Mouse (Mus musculus): ENCODE results near the gene Mrps30.
"Not testable (repeated sequence)": the region's sequence is repeated elsewhere in the genome, so short reads cannot be mapped to it uniquely, and the experiment has no call there.

The Mrps30 gene

GRCm38 (mm10) chr13:118386511-118387447 lies at the start of gene Mrps30, which contains the start of gene B430218F22Rik:
Mrps30 (minus strand) TSS chr13:118387252.
B430218F22Rik (plus strand) TSS chr13:118386630.
- peak; percentile 86 for DNase-seq (ENCODE audit: low spot score)

- DNase-seq (ENCODE audit: low spot score) = no peak
Measured at GRCm38 (mm10) chr13:118420847-118421246, 33.8 kb upstream of the Mrps30 start.

GRCm38 (mm10) chr13:118420408-118420807 lies 33.4 kb upstream of the Mrps30 start:
- DNase-seq (ENCODE audit: low spot score) = no peak

GRCm38 (mm10) chr13:118418163-118418562 lies 31.1 kb upstream of the Mrps30 start:
- DNase-seq (ENCODE audit: low spot score) = no peak

GRCm38 (mm10) chr13:118411297-118411992 lies 24.4 kb upstream of the Mrps30 start:
- no peak for DNase-seq (ENCODE audit: low spot score)

- DNase-seq (ENCODE audit: low spot score) = no peak
Measured at GRCm38 (mm10) chr13:118403544-118403943, 16.5 kb upstream of the Mrps30 start.

- DNase-seq (ENCODE audit: low spot score) = no peak
Measured at GRCm38 (mm10) chr13:118400340-118400739, 13.3 kb upstream of the Mrps30 start.

- no peak for DNase-seq (ENCODE audit: low spot score)
Measured at GRCm38 (mm10) chr13:118395803-118396202, 8.8 kb upstream of the Mrps30 start.

GRCm38 (mm10) chr13:118387448-118387801 lies 373 bp upstream of the Mrps30 start:
- DNase-seq (ENCODE audit: low spot score) = not testable (repeated sequence)

- no peak for DNase-seq (ENCODE audit: low spot score)
Measured at GRCm38 (mm10) chr13:118380381-118380780, 6.7 kb downstream of the Mrps30 start.

- no peak for DNase-seq (ENCODE audit: low spot score)
Measured at GRCm38 (mm10) chr13:118379155-118379554, 7.9 kb downstream of the Mrps30 start.

- no peak for DNase-seq (ENCODE audit: low spot score)
Measured at GRCm38 (mm10) chr13:118372871-118373270, 14.2 kb downstream of the Mrps30 start.

GRCm38 (mm10) chr13:118365774-118366173 lies 21.3 kb downstream of the Mrps30 start:
- DNase-seq (ENCODE audit: low spot score) = no peak

- DNase-seq (ENCODE audit: low spot score) = no peak
Measured at GRCm38 (mm10) chr13:118363342-118363741, 23.7 kb downstream of the Mrps30 start.

- no peak for DNase-seq (ENCODE audit: low spot score)
Measured at GRCm38 (mm10) chr13:118350870-118351269, 36.2 kb downstream of the Mrps30 start.

GRCm38 (mm10) chr13:118350257-118350656 lies 36.8 kb downstream of the Mrps30 start:
- DNase-seq (ENCODE audit: low spot score) = no peak

Data from ovary, postnatal 10 days (tissue).